Mouse (Mus musculus) lung, adult 10 weeks (tissue): ENCODE data around the gene Olfr917. TPM values are rescaled to one million over a fixed set of nuclear protein-coding genes. Genes with fewer than 3 reads are reported as not detected.

Experiments used
- polyA plus RNA-seq: library from polyadenylated mRNA; stranded (reverse); fragments of 350-450 nt; fragmentation: Illumina TruSeq; extraction: RNeasy Lipid Tissue Mini Kit (QIAGEN cat#74804); gene quantifications from one replicate; pipeline ENCODE4 v1.2.3, GENCODE M21; 2014; ENCODE audit warnings: low read depth, low replicate concordance; ENCODE audit not compliant: insufficient read depth

Gene Olfr917
- not detected for polyA plus RNA-seq

DNA sequence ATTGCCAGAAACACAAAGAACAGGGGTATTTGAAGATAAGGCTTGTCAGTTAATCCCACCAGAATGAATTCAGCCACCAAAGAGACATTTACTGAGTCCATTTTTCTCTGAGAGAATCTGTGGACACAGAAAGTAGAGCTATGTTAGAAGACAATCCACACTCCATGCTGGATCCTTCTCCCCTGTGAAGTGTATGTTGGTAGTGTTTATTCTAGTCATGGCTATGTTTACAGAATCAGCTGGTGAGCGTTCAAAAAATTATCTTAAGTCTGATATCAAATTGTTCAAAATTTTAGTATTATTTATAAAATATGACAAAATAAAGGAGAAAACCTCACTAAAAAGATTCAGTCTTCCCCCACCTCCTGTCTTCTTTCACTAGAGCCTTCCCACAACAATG, at the start of gene Olfr917:
Gene Olfr917, minus strand, starts transcription at position 101 of the 400 bp plus-strand sequence.

DNA sequence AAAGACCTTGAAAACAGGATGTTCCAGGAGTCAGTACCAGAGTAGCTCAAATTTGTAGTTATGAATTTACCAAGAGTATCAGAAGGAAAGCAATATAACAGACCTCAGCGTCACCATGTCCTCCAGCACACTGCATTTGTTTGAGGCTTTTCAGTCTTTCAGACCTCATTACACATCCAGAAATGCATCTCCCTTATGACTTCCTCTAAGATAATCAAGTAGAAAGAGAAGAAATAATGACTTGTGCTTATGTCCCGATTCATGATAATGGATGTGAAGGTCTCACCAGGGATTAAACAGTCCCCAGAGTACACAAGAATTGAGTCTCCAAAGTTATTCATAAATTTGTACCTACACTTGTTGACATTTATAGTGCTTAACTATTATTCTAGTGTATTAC, 8.9 kb upstream of the Olfr917 start, which contains the start of gene Olfr918:
Gene Olfr918, minus strand, starts transcription at position 101 of the 400 bp plus-strand sequence.

DNA sequence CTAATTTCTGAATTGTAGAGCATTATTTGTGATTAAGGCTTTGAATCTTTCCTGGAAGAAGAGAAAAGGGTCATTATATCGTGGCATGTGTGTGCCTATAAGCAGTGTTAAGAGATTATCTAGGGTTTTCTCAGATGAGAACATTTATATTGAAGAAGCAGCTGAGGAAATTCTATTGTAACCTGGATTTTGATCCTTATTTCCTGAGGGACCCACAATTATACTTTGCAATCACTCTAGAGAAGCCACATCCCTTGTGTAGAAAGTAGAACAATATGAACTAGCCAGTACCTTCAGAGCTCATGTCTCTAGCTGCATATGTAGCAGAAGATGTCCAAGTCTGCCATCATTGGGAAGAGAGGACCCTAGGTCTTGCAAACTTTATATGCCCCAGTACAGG, 5.9 kb downstream of the Olfr917 start, which contains the start of gene Olfr916:
Gene Olfr916, minus strand, starts transcription at position 101 of the 400 bp plus-strand sequence.

Other genes starting within 250 kb of the Olfr917 start
- not detected for gene Olfr901, start 236.4 kb downstream of the Olfr917 start, polyA plus RNA-seq
- not detected for gene Olfr902, start 218.2 kb downstream of the Olfr917 start, polyA plus RNA-seq
- gene Olfr904, start 202.7 kb downstream of the Olfr917 start, polyA plus RNA-seq: not detected
- gene Olfr905, start 194.7 kb downstream of the Olfr917 start, polyA plus RNA-seq: not detected
- gene Olfr906, start 178.8 kb downstream of the Olfr917 start, polyA plus RNA-seq: not detected
- not detected for gene Olfr907, start 170.0 kb downstream of the Olfr917 start, polyA plus RNA-seq
- not detected for gene Olfr911-ps1, start 144.3 kb downstream of the Olfr917 start, polyA plus RNA-seq
- not detected for gene Olfr910, start 128.0 kb downstream of the Olfr917 start, polyA plus RNA-seq
- gene Olfr912, start 85.7 kb downstream of the Olfr917 start, polyA plus RNA-seq: not detected
- gene Olfr913, start 73.1 kb downstream of the Olfr917 start, polyA plus RNA-seq: not detected
- gene Olfr914, start 60.7 kb downstream of the Olfr917 start, polyA plus RNA-seq: not detected
- gene Olfr916, start 6.0 kb downstream of the Olfr917 start, polyA plus RNA-seq: not detected
- not detected for gene Olfr918, start 8.8 kb upstream of the Olfr917 start, polyA plus RNA-seq
- not detected for gene Olfr919, start 37.8 kb upstream of the Olfr917 start, polyA plus RNA-seq
- 27.1 TPM for gene Vwa5a, start 52.4 kb upstream of the Olfr917 start, polyA plus RNA-seq
- 0.10 TPM for gene Olfr920, start 86.5 kb upstream of the Olfr917 start, polyA plus RNA-seq
- not detected for gene Olfr921, start 107.2 kb upstream of the Olfr917 start, polyA plus RNA-seq
- not detected for gene Olfr922, start 148.8 kb upstream of the Olfr917 start, polyA plus RNA-seq
- not detected for gene Olfr923, start 160.7 kb upstream of the Olfr917 start, polyA plus RNA-seq
- gene Olfr924, start 178.6 kb upstream of the Olfr917 start, polyA plus RNA-seq: not detected
- not detected for gene Olfr26, start 189.2 kb upstream of the Olfr917 start, polyA plus RNA-seq
- not detected for gene Olfr926, start 211.3 kb upstream of the Olfr917 start, polyA plus RNA-seq